Mouse (Mus musculus) olfactory bulb, adult 2 months (tissue): ENCODE data around the gene Ehhadh. TPM values are rescaled to one million over a fixed set of nuclear protein-coding genes. Genes with fewer than 3 reads are reported as not detected.

Source experiments
- H3K27ac ChIP-seq: fragments of 200-500 bp; 2 replicates; pipeline ENCODE4 v1.5.1; 2012; ENCODE audit warnings: low read depth, low read length; ENCODE audit not compliant: insufficient read depth
- H3K4me1 ChIP-seq: fragments of 200-500 bp; 2 replicates; pipeline ENCODE4 v1.6.1; 2012; ENCODE audit warnings: low read length; ENCODE audit not compliant: control insufficient read depth, insufficient read depth
- H3K4me3 ChIP-seq: fragments of 200-500 bp; 2 replicates; pipeline ENCODE4 v1.5.1; 2012; ENCODE audit warnings: mild to moderate bottlenecking, low read depth, low read length, moderate library complexity; ENCODE audit not compliant: insufficient read depth
- CTCF ChIP-seq: fragments of 200-500 bp; IDR thresholded peaks from 2 replicates; pipeline ENCODE4 v1.5.1; 2012; ENCODE audit warnings: low read depth, mild to moderate bottlenecking, low read length, moderate library complexity; ENCODE audit not compliant: insufficient read depth
- POLR2A ChIP-seq: fragments of 200-500 bp; IDR thresholded peaks from 2 replicates; pipeline ENCODE4 v1.6.1; 2012; ENCODE audit warnings: mild to moderate bottlenecking, low read depth, low read length, moderate library complexity; ENCODE audit not compliant: insufficient read depth
- WGBS: fragments of 180-500 bp; shearing (Covaris S2); methylation state at CpG from one replicate; pipeline ENCODE4 v1.1.7; 2018; 5-methylcytosine and 5-hydroxymethylcytosine counted together
- polyA plus RNA-seq: library from polyadenylated mRNA; stranded (reverse); fragments of >200 nt; gene quantifications from 2 replicates; pipeline ENCODE4 v1.2.4, GENCODE M21; 2012; ENCODE audit warnings: low replicate concordance; ENCODE audit not compliant: missing spikeins, insufficient read depth, insufficient read length

The Ehhadh gene
- polyA plus RNA-seq, 1 experiment, result not detected

DNA sequence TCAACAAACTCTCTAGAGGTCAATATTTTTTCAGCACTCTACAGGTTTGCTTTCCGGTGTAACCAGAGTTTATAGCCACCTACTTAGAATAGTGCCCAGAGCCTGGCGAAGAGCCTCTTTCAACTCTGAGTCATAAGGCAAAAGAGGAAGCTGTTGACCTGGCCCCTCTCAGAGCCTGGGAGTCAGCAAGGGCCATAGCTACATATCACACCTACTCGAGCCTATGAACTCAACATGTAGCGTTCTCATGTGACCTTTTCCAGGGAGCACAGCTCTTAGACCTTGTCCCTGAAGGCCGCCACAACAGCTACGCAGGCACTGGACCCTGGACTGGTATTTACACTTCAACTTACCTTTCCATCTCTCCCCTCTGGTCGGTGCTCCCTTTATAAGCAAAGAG is 67.8 kb downstream of the Ehhadh start:
- H3K4me1 ChIP-seq, result no peaks in the 10 kb centered on the region
- H3K4me3 ChIP-seq, result no peak overlapping the region
- no peak overlapping the region for H3K27ac ChIP-seq
- TF ChIP-seq POLR2A, result no peak
- TF ChIP-seq CTCF, result no peak
- 92% methylated on average over 7 of the region's 7 CpGs for WGBS

DNA sequence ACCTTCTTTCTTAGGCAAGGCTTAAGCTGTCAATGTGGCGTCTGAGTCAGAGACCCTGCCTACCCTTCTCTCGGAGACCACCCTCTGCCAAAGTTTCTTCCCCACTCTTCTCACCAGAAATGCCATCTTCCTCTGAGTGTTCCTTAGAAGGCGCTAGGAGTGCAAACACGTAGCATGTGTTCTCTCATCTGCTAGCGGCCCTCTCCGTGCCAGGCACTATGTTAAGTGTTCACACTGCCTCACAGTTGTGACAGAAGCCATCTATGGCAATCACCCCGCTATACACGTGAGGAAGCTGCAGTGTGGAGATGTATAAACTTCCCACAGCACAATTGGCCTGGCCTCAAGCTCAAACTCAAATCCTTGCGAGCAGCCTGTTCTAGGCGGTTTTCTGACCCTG is 73.1 kb downstream of the Ehhadh start:
- Histone ChIP-seq H3K27ac (no peak overlapping the region), H3K4me3 (no peak overlapping the region), H3K4me1 (no peaks in the 10 kb centered on the region)
- 88% methylated on average over 10 of the region's 10 CpGs for WGBS
- TF ChIP-seq POLR2A (no peak), CTCF (no peak)

Other genes starting within 250 kb of the Ehhadh start
- gene 2510009E07Rik, start 93.1 kb downstream of the Ehhadh start, polyA plus RNA-seq, result not detected in 2 replicates
- gene Map3k13, start 6.5 kb upstream of the Ehhadh start, polyA plus RNA-seq, result not detected in 2 replicates
- not detected in 2 replicates for gene Tmem41a, start 159.7 kb upstream of the Ehhadh start, polyA plus RNA-seq
- not detected in 2 replicates for gene Liph, start 207.9 kb upstream of the Ehhadh start, polyA plus RNA-seq
- gene Senp2, start 221.7 kb upstream of the Ehhadh start, polyA plus RNA-seq, result 137 TPM in 1 of 2 replicates, not detected in the other